Mouse (Mus musculus) MEL (cell line): ENCODE data around the gene Ugt1a1.

Experiments used
- GABPA ChIP-seq: IDR thresholded peaks from 2 replicates; pipeline ENCODE4 v1.6.1; 2012; ENCODE audit warnings: low read depth, mild to moderate bottlenecking, inconsistent platforms, low read length, improper control_type of control experiment, moderate library complexity
- RAD21 ChIP-seq: IDR thresholded peaks from 2 replicates; pipeline ENCODE4 v1.6.1; 2011; ENCODE audit warnings: mild to moderate bottlenecking, low read depth, low read length, improper control_type of control experiment
- TCF12 ChIP-seq: IDR thresholded peaks from 2 replicates; pipeline ENCODE4 v1.6.1; 2014; ENCODE audit warnings: low read depth, mild to moderate bottlenecking, inconsistent platforms, low read length, improper control_type of control experiment, moderate library complexity

- TF ChIP-seq RAD21 (no peak), TCF12 (no peak), GABPA (no peak)
Measured at GRCm38 (mm10) chr1:88228121-88228520, 16.4 kb downstream of the Ugt1a1 start.
